Mouse (Mus musculus): Measurements from ENCODE around the gene Psat1.

Gene Psat1

GRCm38 (mm10) chr19:15866126-15866525 lies 81.0 kb downstream of the Psat1 start:
- DNase-seq (ENCODE audit: low read depth, low spot score), result no peak

- DNase-seq (ENCODE audit: low read depth, low spot score), result no peak
These were observed 81.7 kb downstream of the Psat1 start for GRCm38 (mm10) chr19:15865431-15865830.

GRCm38 (mm10) chr19:15864129-15864528 lies 83.0 kb downstream of the Psat1 start:
- DNase-seq (ENCODE audit: low read depth, low spot score), result no peak

GRCm38 (mm10) chr19:15855379-15855778 lies 91.8 kb downstream of the Psat1 start:
- DNase-seq (ENCODE audit: low read depth, low spot score), result no peak

Measured in retina, postnatal 7 days (tissue).